Mouse (Mus musculus): ENCODE measurements around the gene Rnf7.
"Not testable (repeated sequence)": the region's sequence is repeated elsewhere in the genome, so short reads cannot be mapped to it uniquely, and the experiment has no call there.

Rnf7 gene

GRCm38 (mm10) chr9:96478071-96478888 is at the start of gene Rnf7:
Rnf7 (minus strand) TSS chr9:96478675.
- DNase-seq (ENCODE audit: low read depth in 2 of 2, low spot score in 2 of 2): peak; percentile 93 to 95

- no peak for DNase-seq (ENCODE audit: low read depth in 2 of 2, low spot score in 2 of 2)
Measured at GRCm38 (mm10) chr9:96526011-96526410, 47.5 kb upstream of the Rnf7 start.

GRCm38 (mm10) chr9:96524972-96525506 is 46.6 kb upstream of the Rnf7 start, which contains the start of gene Gm28729:
Gm28729 (minus strand) TSS chr9:96525264.
- no peak for DNase-seq (ENCODE audit: low read depth in 2 of 2, low spot score in 2 of 2)

GRCm38 (mm10) chr9:96523148-96523547 is 44.7 kb upstream of the Rnf7 start:
- DNase-seq (ENCODE audit: low read depth in 2 of 2, low spot score in 2 of 2): no peak

- not testable (repeated sequence) for DNase-seq (ENCODE audit: low read depth in 2 of 2, low spot score in 2 of 2)
Measured at GRCm38 (mm10) chr9:96521574-96521973, 43.1 kb upstream of the Rnf7 start.

- no peak for DNase-seq (ENCODE audit: low read depth in 2 of 2, low spot score in 2 of 2)
Measured at GRCm38 (mm10) chr9:96517429-96517828, 39.0 kb upstream of the Rnf7 start.

- DNase-seq (ENCODE audit: low read depth in 2 of 2, low spot score in 2 of 2): no peak
Measured at GRCm38 (mm10) chr9:96516806-96517205, 38.3 kb upstream of the Rnf7 start.

GRCm38 (mm10) chr9:96515737-96516136 is 37.3 kb upstream of the Rnf7 start:
- no peak for DNase-seq (ENCODE audit: low read depth in 2 of 2, low spot score in 2 of 2)

- DNase-seq (ENCODE audit: low read depth in 2 of 2, low spot score in 2 of 2): no peak
Measured at GRCm38 (mm10) chr9:96514278-96514677, 35.8 kb upstream of the Rnf7 start.

GRCm38 (mm10) chr9:96506011-96506498 is 27.6 kb upstream of the Rnf7 start:
- DNase-seq (ENCODE audit: low read depth in 2 of 2, low spot score in 2 of 2): no peak

- DNase-seq (ENCODE audit: low read depth in 2 of 2, low spot score in 2 of 2): no peak
Measured at GRCm38 (mm10) chr9:96505156-96505555, 26.7 kb upstream of the Rnf7 start.

GRCm38 (mm10) chr9:96504116-96504895 is 25.8 kb upstream of the Rnf7 start:
- no peak for DNase-seq (ENCODE audit: low read depth in 2 of 2, low spot score in 2 of 2)

GRCm38 (mm10) chr9:96502856-96503610 is 24.6 kb upstream of the Rnf7 start:
- no peak for DNase-seq (ENCODE audit: low read depth in 2 of 2, low spot score in 2 of 2)

- no peak for DNase-seq (ENCODE audit: low read depth in 2 of 2, low spot score in 2 of 2)
Measured at GRCm38 (mm10) chr9:96501217-96501616, 22.7 kb upstream of the Rnf7 start.

GRCm38 (mm10) chr9:96493212-96493611 is 14.7 kb upstream of the Rnf7 start:
- no peak for DNase-seq (ENCODE audit: low read depth in 2 of 2, low spot score in 2 of 2)

GRCm38 (mm10) chr9:96491810-96492209 is 13.3 kb upstream of the Rnf7 start:
- DNase-seq (ENCODE audit: low read depth in 2 of 2, low spot score in 2 of 2): peak; percentile 59 to 61

GRCm38 (mm10) chr9:96487869-96488268 is 9.4 kb upstream of the Rnf7 start:
- DNase-seq (ENCODE audit: low read depth in 2 of 2, low spot score in 2 of 2): not testable (repeated sequence)

- DNase-seq (ENCODE audit: low read depth in 2 of 2, low spot score in 2 of 2): no peak
Measured at GRCm38 (mm10) chr9:96483648-96484047, 5.2 kb upstream of the Rnf7 start.

GRCm38 (mm10) chr9:96483028-96483427 is 4.6 kb upstream of the Rnf7 start:
- DNase-seq (ENCODE audit: low read depth in 2 of 2, low spot score in 2 of 2): no peak

GRCm38 (mm10) chr9:96472356-96472755 is 6.1 kb downstream of the Rnf7 start:
- DNase-seq (ENCODE audit: low read depth in 2 of 2, low spot score in 2 of 2): no peak

- DNase-seq (ENCODE audit: low read depth in 2 of 2, low spot score in 2 of 2): not testable (repeated sequence)
Measured at GRCm38 (mm10) chr9:96471681-96472080, 6.8 kb downstream of the Rnf7 start.
